Mouse (Mus musculus): ENCODE data around the gene Wdr31. TPM values are rescaled to one million over a fixed set of nuclear protein-coding genes. Genes with fewer than 3 reads are reported as not detected.

Gene Wdr31
- polyA plus RNA-seq, 1 experiment = 2.6 TPM

GRCm38 (mm10) chr4:62495946-62496345 lies 25.2 kb upstream of the Wdr31 start:
- no peak overlapping the region for H3K4me3 ChIP-seq (ENCODE audit: insufficient read depth, poor library complexity, severe bottlenecking)
- H3ac ChIP-seq (ENCODE audit: control insufficient read depth, insufficient read length, low read depth) = no peak overlapping the region
- no peak for TF ChIP-seq MYOD1 (IDR thresholded peaks at IDR 0.05; ENCODE audit: control insufficient read depth, insufficient read length, low read depth)
- TF ChIP-seq MAX (IDR thresholded peaks at IDR 0.05) = no peak
- TF ChIP-seq USF1 (IDR thresholded peaks at IDR 0.05; ENCODE audit: low read depth) = no peak
- no peak for TF ChIP-seq CTCF (IDR thresholded peaks at IDR 0.05; ENCODE audit: control insufficient read depth, insufficient read depth, insufficient read length)
- TF ChIP-seq MYOG (IDR thresholded peaks at IDR 0.05; ENCODE audit: control insufficient read depth, extremely low read depth, insufficient read length) = no peak
- TF ChIP-seq FOSL1 (IDR thresholded peaks at IDR 0.05; ENCODE audit: insufficient read depth, low read length, poor library complexity, severe bottlenecking) = no peak
- no peak for TF ChIP-seq CEBPB (IDR thresholded peaks at IDR 0.05; ENCODE audit: low read depth)
- peaks cover 3% of the 10 kb centered on the region for H3K27me3 ChIP-seq (ENCODE audit: control insufficient read depth, insufficient read depth, insufficient read length)
- no peaks in the 10 kb centered on the region for H3K79me2 ChIP-seq (ENCODE audit: control insufficient read depth, insufficient read depth)
- peaks cover 8% of the 10 kb centered on the region for H3K36me3 ChIP-seq (ENCODE audit: control insufficient read depth, insufficient read depth)
- H3K79me3 ChIP-seq (ENCODE audit: low read depth) = no peaks in the 10 kb centered on the region

GRCm38 (mm10) chr4:62494230-62494629 lies 23.5 kb upstream of the Wdr31 start:
- Histone ChIP-seq H3K27me3 (ENCODE audit: control insufficient read depth, insufficient read depth, insufficient read length) (peaks cover 3% of the 10 kb centered on the region), H3K36me3 (ENCODE audit: control insufficient read depth, insufficient read depth) (peaks cover 3% of the 10 kb centered on the region), H3ac (ENCODE audit: control insufficient read depth, insufficient read length, low read depth) (no peak overlapping the region), H3K4me3 (ENCODE audit: insufficient read depth, poor library complexity, severe bottlenecking) (no peak overlapping the region), H3K79me2 (ENCODE audit: control insufficient read depth, insufficient read depth) (no peaks in the 10 kb centered on the region), H3K79me3 (ENCODE audit: low read depth) (no peaks in the 10 kb centered on the region)
- no peak for TF ChIP-seq USF1 (IDR thresholded peaks at IDR 0.05; ENCODE audit: low read depth)
- TF ChIP-seq CEBPB (IDR thresholded peaks at IDR 0.05; ENCODE audit: low read depth) = no peak
- no peak for TF ChIP-seq MYOD1 (IDR thresholded peaks at IDR 0.05; ENCODE audit: control insufficient read depth, insufficient read length, low read depth)
- no peak for TF ChIP-seq MYOG (IDR thresholded peaks at IDR 0.05; ENCODE audit: control insufficient read depth, extremely low read depth, insufficient read length)
- TF ChIP-seq CTCF (IDR thresholded peaks at IDR 0.05; ENCODE audit: control insufficient read depth, insufficient read depth, insufficient read length) = no peak
- TF ChIP-seq MAX (IDR thresholded peaks at IDR 0.05) = no peak
- TF ChIP-seq FOSL1 (IDR thresholded peaks at IDR 0.05; ENCODE audit: insufficient read depth, low read length, poor library complexity, severe bottlenecking) = no peak

- Histone ChIP-seq H3K4me3 (ENCODE audit: insufficient read depth, poor library complexity, severe bottlenecking) (no peak overlapping the region), H3ac (ENCODE audit: control insufficient read depth, insufficient read length, low read depth) (no peak overlapping the region), H3K27me3 (ENCODE audit: control insufficient read depth, insufficient read depth, insufficient read length) (peaks cover 3% of the 10 kb centered on the region), H3K79me2 (ENCODE audit: control insufficient read depth, insufficient read depth) (no peaks in the 10 kb centered on the region), H3K79me3 (ENCODE audit: low read depth) (no peaks in the 10 kb centered on the region), H3K36me3 (ENCODE audit: control insufficient read depth, insufficient read depth) (no peaks in the 10 kb centered on the region)
- no peak for TF ChIP-seq FOSL1 (IDR thresholded peaks at IDR 0.05; ENCODE audit: insufficient read depth, low read length, poor library complexity, severe bottlenecking)
- no peak for TF ChIP-seq MYOD1 (IDR thresholded peaks at IDR 0.05; ENCODE audit: control insufficient read depth, insufficient read length, low read depth)
- TF ChIP-seq CTCF (IDR thresholded peaks at IDR 0.05; ENCODE audit: control insufficient read depth, insufficient read depth, insufficient read length) = no peak
- TF ChIP-seq MAX (IDR thresholded peaks at IDR 0.05) = no peak
- no peak for TF ChIP-seq USF1 (IDR thresholded peaks at IDR 0.05; ENCODE audit: low read depth)
- no peak for TF ChIP-seq CEBPB (IDR thresholded peaks at IDR 0.05; ENCODE audit: low read depth)
- TF ChIP-seq MYOG (IDR thresholded peaks at IDR 0.05; ENCODE audit: control insufficient read depth, extremely low read depth, insufficient read length) = no peak
These were observed 22.0 kb upstream of the Wdr31 start for GRCm38 (mm10) chr4:62492682-62493081.

GRCm38 (mm10) chr4:62487914-62488313 lies 17.2 kb upstream of the Wdr31 start:
- TF ChIP-seq USF1 (IDR thresholded peaks at IDR 0.05; ENCODE audit: low read depth) (no peak), FOSL1 (IDR thresholded peaks at IDR 0.05; ENCODE audit: insufficient read depth, low read length, poor library complexity, severe bottlenecking) (no peak), MYOG (IDR thresholded peaks at IDR 0.05; ENCODE audit: control insufficient read depth, extremely low read depth, insufficient read length) (no peak), CTCF (IDR thresholded peaks at IDR 0.05; ENCODE audit: control insufficient read depth, insufficient read depth, insufficient read length) (no peak), CEBPB (IDR thresholded peaks at IDR 0.05; ENCODE audit: low read depth) (no peak), MAX (IDR thresholded peaks at IDR 0.05) (no peak), MYOD1 (IDR thresholded peaks at IDR 0.05; ENCODE audit: control insufficient read depth, insufficient read length, low read depth) (no peak)
- Histone ChIP-seq H3ac (ENCODE audit: control insufficient read depth, insufficient read length, low read depth) (no peak overlapping the region), H3K27me3 (ENCODE audit: control insufficient read depth, insufficient read depth, insufficient read length) (no peaks in the 10 kb centered on the region), H3K79me3 (ENCODE audit: low read depth) (no peaks in the 10 kb centered on the region), H3K36me3 (ENCODE audit: control insufficient read depth, insufficient read depth) (no peaks in the 10 kb centered on the region), H3K4me3 (ENCODE audit: insufficient read depth, poor library complexity, severe bottlenecking) (no peak overlapping the region), H3K79me2 (ENCODE audit: control insufficient read depth, insufficient read depth) (no peaks in the 10 kb centered on the region)

- Histone ChIP-seq H3K79me2 (ENCODE audit: control insufficient read depth, insufficient read depth) (no peaks in the 10 kb centered on the region), H3ac (ENCODE audit: control insufficient read depth, insufficient read length, low read depth) (no peak overlapping the region), H3K27me3 (ENCODE audit: control insufficient read depth, insufficient read depth, insufficient read length) (no peaks in the 10 kb centered on the region), H3K36me3 (ENCODE audit: control insufficient read depth, insufficient read depth) (no peaks in the 10 kb centered on the region), H3K4me3 (ENCODE audit: insufficient read depth, poor library complexity, severe bottlenecking) (no peak overlapping the region), H3K79me3 (ENCODE audit: low read depth) (no peaks in the 10 kb centered on the region)
- TF ChIP-seq CTCF (IDR thresholded peaks at IDR 0.05; ENCODE audit: control insufficient read depth, insufficient read depth, insufficient read length) = no peak
- no peak for TF ChIP-seq MYOD1 (IDR thresholded peaks at IDR 0.05; ENCODE audit: control insufficient read depth, insufficient read length, low read depth)
- no peak for TF ChIP-seq CEBPB (IDR thresholded peaks at IDR 0.05; ENCODE audit: low read depth)
- no peak for TF ChIP-seq FOSL1 (IDR thresholded peaks at IDR 0.05; ENCODE audit: insufficient read depth, low read length, poor library complexity, severe bottlenecking)
- TF ChIP-seq MAX (IDR thresholded peaks at IDR 0.05) = no peak
- TF ChIP-seq MYOG (IDR thresholded peaks at IDR 0.05; ENCODE audit: control insufficient read depth, extremely low read depth, insufficient read length) = no peak
- no peak for TF ChIP-seq USF1 (IDR thresholded peaks at IDR 0.05; ENCODE audit: low read depth)
These were observed 16.5 kb upstream of the Wdr31 start for GRCm38 (mm10) chr4:62487172-62487571.
